Mouse (Mus musculus): ENCODE measurements around the gene Slc39a1.

Slc39a1 gene

GRCm38 (mm10) chr3:90294651-90295050, 46.7 kb downstream of the Slc39a1 start:
- no peak for DNase-seq (ENCODE audit: low spot score)
